Mouse (Mus musculus) liver, embryonic 14.5 days (tissue): ENCODE data around the gene Asb1. TPM values are rescaled to one million over a fixed set of nuclear protein-coding genes. Genes with fewer than 3 reads are reported as not detected.

Source experiments
- ATAC-seq: fragments of 200-750 bp; cut with Nextera tagmentation; 2 replicates; pipeline ENCODE4 v1.8.0; 2017; ENCODE audit warnings: moderate number of reproducible peaks, mild to moderate bottlenecking, moderate library complexity; ENCODE audit not compliant: insufficient read depth
- DNase-seq, 3 experiments: peaks; one replicate each; pipeline ENCODE4 v3.0.0-alpha.2; 2012 to 2013; ENCODE audit warnings: low read depth in 3 of 3, low spot score in 3 of 3
- H3K27ac ChIP-seq: fragments of 300-500 bp; sonication (generic); 2 replicates; pipeline ENCODE4 v1.5.1; 2014; ENCODE audit warnings: moderate library complexity, mild to moderate bottlenecking, control low read depth, inconsistent platforms
- H3K27me3 ChIP-seq: fragments of 300-500 bp; sonication (generic); 2 replicates; pipeline ENCODE4 v1.6.1; 2014; ENCODE audit warnings: mild to moderate bottlenecking, low read length, moderate library complexity; ENCODE audit not compliant: control insufficient read depth, insufficient read depth
- H3K36me3 ChIP-seq: fragments of 300-500 bp; sonication (generic); replicated peaks from 2 replicates; pipeline ENCODE4 v1.6.1; 2014; ENCODE audit warnings: low read depth; ENCODE audit not compliant: control insufficient read depth, insufficient read depth
- H3K4me1 ChIP-seq, 2 experiments: fragments of 200-500 bp in 1 of 2; fragments of 300-500 bp in 1 of 2; sonication (generic) in 1 of 2; replicated peaks; 2 replicates each; pipeline ENCODE4 v1.6.1; 2012 to 2014; ENCODE audit warnings: antibody characterized with exemption in 1 of 2, inconsistent platforms in 1 of 2, low read length in 1 of 2; ENCODE audit not compliant: control insufficient read depth in 2 of 2, insufficient read depth in 2 of 2
- H3K4me2 ChIP-seq: fragments of 300-500 bp; sonication (generic); 2 replicates; pipeline ENCODE4 v1.6.1; 2014; ENCODE audit warnings: low read depth, mild to moderate bottlenecking, control low read depth, moderate library complexity
- H3K4me3 ChIP-seq, 2 experiments: fragments of 200-500 bp in 1 of 2; fragments of 300-500 bp in 1 of 2; sonication (generic) in 1 of 2; 2 replicates each; pipeline ENCODE4 v1.5.1; 2012 to 2014; ENCODE audit warnings: low read depth in 2 of 2, low read length in 2 of 2, mild to moderate bottlenecking in 2 of 2, control low read depth in 1 of 2, inconsistent platforms in 1 of 2, moderate library complexity in 1 of 2; ENCODE audit not compliant: insufficient read depth in 1 of 2
- H3K9ac ChIP-seq: fragments of 300-500 bp; sonication (generic); replicated peaks from 2 replicates; pipeline ENCODE4 v1.6.1; 2014; ENCODE audit warnings: mild to moderate bottlenecking, control low read depth, moderate library complexity
- H3K9me3 ChIP-seq: fragments of 300-500 bp; sonication (generic); 2 replicates; pipeline ENCODE4 v1.6.1; 2016; ENCODE audit warnings: low read length, mixed read lengths; ENCODE audit not compliant: control insufficient read depth
- CTCF ChIP-seq: IDR thresholded peaks from 2 replicates; pipeline ENCODE4 v1.5.1; 2016; ENCODE audit warnings: antibody characterized with exemption, low read depth, control low read depth
- EP300 ChIP-seq: IDR thresholded peaks from 2 replicates; pipeline ENCODE4 v1.6.1; 2016; ENCODE audit warnings: antibody characterized with exemption, low read depth
- WGBS: fragments of 180-500 bp; shearing (Covaris S2); extraction: QIAGEN DNeasy Blood & Tissue Kit; methylation state at CpG from one replicate; pipeline ENCODE4 v1.1.7; 2014; ENCODE audit not compliant: insufficient replicate concordance; 5-methylcytosine and 5-hydroxymethylcytosine counted together
- polyA plus RNA-seq, 2 experiments: library from polyadenylated mRNA; depleted of rRNA in 1 of 2; stranded (reverse) in 1 of 2; unstranded in 1 of 2; fragments of >200 nt; fragmentation: Nextera tagmentation in 1 of 2; extraction: Ambion mirVana in 1 of 2; gene quantifications; 2 replicates each; pipeline versions ENCODE4 v1.2.1 to v1.2.3; 2012 to 2014

Gene Asb1
- polyA plus RNA-seq, 2 experiments = 10.4 to 12.6 TPM

DNA sequence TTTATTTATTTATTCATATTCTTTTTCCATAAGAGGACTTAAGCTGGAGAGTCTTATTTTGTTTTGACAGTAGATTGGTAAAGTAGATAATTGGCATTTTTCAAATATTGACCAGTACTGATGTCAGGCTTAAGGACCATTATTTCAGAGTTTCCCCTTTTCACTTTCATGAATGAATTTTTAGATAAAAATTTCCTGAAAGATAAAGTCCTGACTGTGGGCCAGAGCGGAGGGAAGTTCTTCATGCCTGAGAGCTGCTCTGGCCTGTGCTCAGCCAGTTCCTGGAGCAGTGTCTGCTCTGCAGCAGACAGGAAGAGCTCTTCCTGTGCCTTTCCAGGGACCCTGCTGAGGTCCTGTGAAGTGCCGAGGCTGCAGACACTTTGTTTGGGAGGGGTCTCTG lies 16.8 kb downstream of the Asb1 start:
- Histone ChIP-seq H3K9ac (no peak overlapping the region), H3K4me3 (no peak overlapping the region), H3K4me2 (no peak overlapping the region), H3K27me3 (no peaks in the 10 kb centered on the region), H3K36me3 (peaks cover 51% of the 10 kb centered on the region), H3K9me3 (no peaks in the 10 kb centered on the region), H3K27ac (no peak overlapping the region), H3K4me1 (no peaks in the 10 kb centered on the region)
- no peak for DNase-seq
- TF ChIP-seq EP300 = no peak
- TF ChIP-seq CTCF = no peak
- ATAC-seq = no peak
- 57% methylated on average over 2 of the region's 2 CpGs for WGBS

DNA sequence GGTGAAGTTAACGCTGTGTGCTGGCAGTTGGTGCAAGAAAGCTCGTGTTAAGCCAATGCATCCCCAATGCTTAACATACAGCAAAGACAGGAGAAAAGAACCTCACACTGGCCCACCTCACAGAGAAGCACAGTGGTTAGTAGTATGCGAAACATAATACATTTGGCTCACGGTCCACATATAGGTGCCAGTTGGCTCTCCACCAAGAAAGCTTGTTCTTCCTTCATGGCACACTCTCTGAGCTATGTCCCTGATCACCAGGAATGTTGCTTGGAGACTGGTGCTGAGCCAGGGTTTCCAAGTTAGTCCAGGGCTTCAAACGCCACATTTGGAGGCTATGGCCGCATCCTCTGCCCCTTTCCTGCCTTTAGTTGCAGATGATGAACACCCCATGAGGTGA lies 20.9 kb downstream of the Asb1 start:
- ATAC-seq (no peak), DNase-seq (no peak)
- Histone ChIP-seq H3K4me1 (no peaks in the 10 kb centered on the region), H3K4me2 (no peak overlapping the region), H3K4me3 (no peak overlapping the region), H3K27ac (no peak overlapping the region), H3K9me3 (no peaks in the 10 kb centered on the region), H3K9ac (no peak overlapping the region), H3K36me3 (peaks cover 13% of the 10 kb centered on the region), H3K27me3 (no peaks in the 10 kb centered on the region)
- 75% methylated on average over 6 of the region's 6 CpGs for WGBS
- TF ChIP-seq EP300 (no peak), CTCF (no peak)

DNA sequence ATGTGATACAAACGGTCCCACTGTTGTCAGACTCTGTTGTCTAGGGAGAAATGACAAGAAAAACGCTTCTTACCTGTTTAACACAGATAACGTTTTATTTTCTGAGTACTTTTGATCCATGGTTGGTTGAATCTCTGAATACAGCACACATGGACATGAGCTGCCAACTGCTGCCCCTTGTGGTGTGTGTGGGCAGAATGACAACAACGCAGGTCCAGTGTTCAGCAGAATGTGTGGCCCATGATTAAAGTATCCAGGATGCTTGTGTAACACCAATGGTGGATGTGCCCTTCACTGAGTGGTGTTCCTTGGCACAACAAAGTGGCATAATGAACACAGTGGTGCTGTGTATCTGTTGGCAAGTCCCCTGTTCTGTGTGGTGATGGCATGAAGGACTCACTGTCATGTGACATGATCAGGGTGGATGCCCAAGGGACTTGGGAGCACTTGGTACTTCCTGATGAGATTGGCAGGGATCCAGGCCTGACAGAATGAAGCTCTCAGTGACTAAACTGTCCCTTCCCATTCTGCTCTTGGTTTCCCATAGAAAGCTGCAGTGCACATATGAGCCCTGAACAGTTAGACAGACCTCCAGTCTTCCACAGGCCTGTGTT lies 22.7 kb downstream of the Asb1 start:
- Histone ChIP-seq H3K9ac (no peak overlapping the region), H3K4me1 (no peaks in the 10 kb centered on the region), H3K27ac (no peak overlapping the region), H3K4me3 (no peak overlapping the region), H3K36me3 (peaks cover 5% of the 10 kb centered on the region), H3K9me3 (no peaks in the 10 kb centered on the region), H3K27me3 (no peaks in the 10 kb centered on the region), H3K4me2 (no peak overlapping the region)
- no peak for TF ChIP-seq EP300
- peak; percentile 47; the same call in 1 of the 2 replicates for TF ChIP-seq CTCF
- DNase-seq (no peak), ATAC-seq (no peak)
- WGBS = 60% methylated on average over 4 of the region's 4 CpGs

DNA sequence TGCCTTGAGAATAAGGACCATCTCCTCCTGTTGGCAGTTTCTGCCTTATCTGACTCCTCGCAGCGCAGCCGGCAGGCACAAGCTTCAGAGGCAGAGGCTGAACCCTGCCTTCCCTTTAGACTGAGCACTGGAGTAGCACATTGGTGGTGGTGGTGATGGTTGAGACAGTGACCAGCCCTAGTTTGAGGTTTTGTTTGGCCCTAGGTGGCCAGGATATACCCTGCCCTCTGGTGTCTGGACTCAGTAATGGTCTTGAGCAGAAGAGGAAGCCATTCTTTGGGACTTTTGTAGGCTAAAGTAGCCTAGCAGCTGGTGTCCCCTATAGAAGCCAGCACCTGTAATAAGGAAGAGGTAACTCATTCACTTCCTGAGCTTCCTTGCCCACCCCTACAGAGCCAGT lies 23.7 kb downstream of the Asb1 start:
- Histone ChIP-seq H3K27ac (no peak overlapping the region), H3K9ac (no peak overlapping the region), H3K36me3 (peaks cover 2% of the 10 kb centered on the region), H3K4me1 (no peaks in the 10 kb centered on the region), H3K27me3 (no peaks in the 10 kb centered on the region), H3K9me3 (no peaks in the 10 kb centered on the region), H3K4me3 (no peak overlapping the region), H3K4me2 (no peak overlapping the region)
- 30% methylated on average over 3 of the region's 3 CpGs for WGBS
- TF ChIP-seq EP300 (no peak), CTCF (peak; percentile 77)
- DNase-seq = no peak
- ATAC-seq = no peak

DNA sequence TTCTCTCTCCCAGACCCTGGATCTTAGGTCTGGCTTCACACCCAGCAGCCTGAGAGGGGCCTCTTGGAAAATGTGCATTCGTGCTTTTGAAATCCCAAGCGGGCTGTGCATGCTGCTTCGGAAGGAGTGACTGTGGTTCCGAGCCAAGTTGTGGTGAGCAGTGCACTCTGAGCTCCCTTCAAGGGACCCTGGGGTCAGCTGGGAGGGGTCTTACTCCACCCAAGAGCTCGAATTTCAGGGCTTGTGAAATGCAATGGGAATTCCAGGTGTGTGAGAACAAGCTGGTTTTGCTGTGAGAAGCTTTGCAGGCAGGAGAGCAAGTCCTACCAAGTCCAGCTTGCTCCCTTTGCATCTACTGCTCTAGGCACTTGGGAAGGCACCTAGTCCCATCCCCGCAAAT lies 24.3 kb downstream of the Asb1 start:
- peaks cover 2% of the 10 kb centered on the region; the same call in 1 of the 2 replicates for H3K36me3 ChIP-seq
- no peak for DNase-seq
- no peak for ATAC-seq
- no peaks in the 10 kb centered on the region for H3K27me3 ChIP-seq
- TF ChIP-seq EP300 = no peak
- TF ChIP-seq CTCF = no peak
- no peaks in the 10 kb centered on the region for H3K9me3 ChIP-seq
- no peak overlapping the region for H3K4me2 ChIP-seq
- no peak overlapping the region for H3K9ac ChIP-seq
- H3K4me1 ChIP-seq = no peaks in the 10 kb centered on the region
- H3K4me3 ChIP-seq = no peak overlapping the region
- no peak overlapping the region for H3K27ac ChIP-seq
- 51% methylated on average over 6 of the region's 6 CpGs for WGBS
